Mouse (Mus musculus) embryonic facial prominence, embryonic 13.5 days (tissue): ENCODE results near the gene Kalrn. TPM values are rescaled to one million over a fixed set of nuclear protein-coding genes. Genes with fewer than 3 reads are reported as not detected.

ENCODE experiments used
- ATAC-seq: fragments of 200-750 bp; cut with Nextera tagmentation; 2 replicates; pipeline ENCODE4 v1.8.0; 2017; ENCODE audit warnings: low read depth; ENCODE audit not compliant: insufficient number of reproducible peaks, insufficient read depth, low FRiP score, low TSS enrichment
- H3K27ac ChIP-seq: fragments of 300-500 bp; sonication (generic); 2 replicates; pipeline ENCODE4 v1.5.1; 2015; ENCODE audit warnings: moderate library complexity, mild to moderate bottlenecking, inconsistent platforms
- H3K27me3 ChIP-seq: fragments of 300-500 bp; sonication (generic); 2 replicates; pipeline ENCODE4 v1.6.1; 2015; ENCODE audit warnings: mild to moderate bottlenecking, inconsistent platforms
- H3K36me3 ChIP-seq: fragments of 300-500 bp; sonication (generic); 2 replicates; pipeline ENCODE4 v1.6.1; 2015; ENCODE audit warnings: mild to moderate bottlenecking, inconsistent platforms
- H3K4me1 ChIP-seq: fragments of 300-500 bp; sonication (generic); 2 replicates; pipeline ENCODE4 v1.6.1; 2015; ENCODE audit warnings: inconsistent platforms
- H3K4me2 ChIP-seq: fragments of 300-500 bp; sonication (generic); 2 replicates; pipeline ENCODE4 v1.6.1; 2015; ENCODE audit warnings: moderate library complexity, mild to moderate bottlenecking, inconsistent platforms
- H3K4me3 ChIP-seq: fragments of 300-500 bp; sonication (generic); 2 replicates; pipeline ENCODE4 v1.5.1; 2015; ENCODE audit warnings: mild to moderate bottlenecking, inconsistent platforms
- H3K9ac ChIP-seq: fragments of 300-500 bp; sonication (generic); 2 replicates; pipeline ENCODE4 v1.6.1; 2015; ENCODE audit warnings: mild to moderate bottlenecking, inconsistent platforms
- H3K9me3 ChIP-seq: fragments of 300-500 bp; sonication (generic); 2 replicates; pipeline ENCODE4 v1.6.1; 2016; ENCODE audit warnings: inconsistent platforms
- WGBS: fragments of 180-500 bp; shearing (Covaris S2); methylation state at CpG from one replicate; pipeline ENCODE4 v1.1.7; 2015; ENCODE audit warnings: mixed read lengths; 5-methylcytosine and 5-hydroxymethylcytosine counted together
- polyA plus RNA-seq: library from polyadenylated mRNA; unstranded; fragments of >200 nt; fragmentation: Nextera tagmentation; extraction: Ambion mirVana; gene quantifications from 2 replicates; pipeline ENCODE4 v1.2.1, GENCODE M21; 2015

Gene Kalrn
- polyA plus RNA-seq, result 18.3 and 20.1 TPM in 2 replicates

GRCm38 (mm10) chr16:34573151-34573802 lies at the start of gene Kalrn:
Kalrn (minus strand) TSS chr16:34573532.
- Histone ChIP-seq H3K36me3 (no peaks in the 10 kb centered on the region), H3K27ac (peak within 1 kb of the TSS; percentile 94), H3K4me1 (peaks cover 19% of the 10 kb centered on the region), H3K9me3 (no peaks in the 10 kb centered on the region), H3K4me2 (peak within 1 kb of the TSS; percentile 83), H3K4me3 (peak within 1 kb of the TSS; percentile 90), H3K27me3 (no peaks in the 10 kb centered on the region), H3K9ac (peak within 1 kb of the TSS; percentile 91)
- under 1% methylated on average over 39 of the region's 84 CpGs for WGBS
- peak; percentile 86 for ATAC-seq

- Histone ChIP-seq H3K4me2 (no peak overlapping the region), H3K36me3 (no peaks in the 10 kb centered on the region), H3K9me3 (0 out of 2 replicates have a peak, but pooled peaks cover 2% of the 10 kb centered on the region), H3K27ac (no peak overlapping the region), H3K4me3 (no peak overlapping the region), H3K4me1 (no peaks in the 10 kb centered on the region), H3K27me3 (no peaks in the 10 kb centered on the region), H3K9ac (no peak overlapping the region)
- WGBS, result 71% methylated on average over 2 of the region's 2 CpGs
- ATAC-seq, result no peak
Measured at GRCm38 (mm10) chr16:34614021-34614420, 40.7 kb upstream of the Kalrn start.

GRCm38 (mm10) chr16:34610137-34610536 lies 36.8 kb upstream of the Kalrn start:
- WGBS, result 75% methylated on average over 1 of the region's 1 CpGs
- Histone ChIP-seq H3K27me3 (no peaks in the 10 kb centered on the region), H3K4me3 (no peak overlapping the region), H3K4me2 (no peak overlapping the region), H3K27ac (no peak overlapping the region), H3K4me1 (no peaks in the 10 kb centered on the region), H3K36me3 (no peaks in the 10 kb centered on the region), H3K9ac (no peak overlapping the region), H3K9me3 (no peaks in the 10 kb centered on the region)
- ATAC-seq, result no peak

- WGBS, result 29% methylated on average over 3 of the region's 3 CpGs
Measured at GRCm38 (mm10) chr16:34605679-34606078, 32.3 kb upstream of the Kalrn start.

GRCm38 (mm10) chr16:34603854-34604253 lies 30.5 kb upstream of the Kalrn start:
- Histone ChIP-seq H3K4me2 (no peak overlapping the region), H3K36me3 (no peaks in the 10 kb centered on the region), H3K27me3 (no peaks in the 10 kb centered on the region), H3K4me1 (0 out of 2 replicates have a peak, but pooled peaks cover 4% of the 10 kb centered on the region), H3K9ac (no peak overlapping the region), H3K4me3 (no peak overlapping the region), H3K9me3 (0 out of 2 replicates have a peak, but pooled peaks cover 3% of the 10 kb centered on the region), H3K27ac (no peak overlapping the region)
- 53% methylated on average over 6 of the region's 6 CpGs for WGBS
- ATAC-seq, result no peak

More at GRCm38 (mm10) chr16:34605679-34606078, 32.3 kb upstream of the Kalrn start:
- Histone ChIP-seq H3K27me3 (no peaks in the 10 kb centered on the region), H3K4me3 (no peak overlapping the region), H3K27ac (no peak overlapping the region), H3K9ac (no peak overlapping the region), H3K4me1 (0 out of 2 replicates have a peak, but pooled peaks cover 4% of the 10 kb centered on the region), H3K9me3 (no peaks in the 10 kb centered on the region), H3K4me2 (no peak overlapping the region), H3K36me3 (no peaks in the 10 kb centered on the region)
- no peak for ATAC-seq

GRCm38 (mm10) chr16:34603076-34603475 lies 29.7 kb upstream of the Kalrn start:
- ATAC-seq, result no peak
- Histone ChIP-seq H3K9ac (no peak overlapping the region), H3K27ac (no peak overlapping the region), H3K4me3 (no peak overlapping the region), H3K36me3 (no peaks in the 10 kb centered on the region), H3K27me3 (no peaks in the 10 kb centered on the region), H3K4me2 (no peak overlapping the region), H3K4me1 (0 out of 2 replicates have a peak, but pooled peaks cover 4% of the 10 kb centered on the region), H3K9me3 (0 out of 2 replicates have a peak, but pooled peaks cover 3% of the 10 kb centered on the region)
- 68% methylated on average over 4 of the region's 4 CpGs for WGBS

GRCm38 (mm10) chr16:34601954-34602353 lies 28.6 kb upstream of the Kalrn start:
- H3K9ac ChIP-seq, result no peak overlapping the region
- 0 out of 2 replicates have a peak, but pooled peaks cover 3% of the 10 kb centered on the region for H3K9me3 ChIP-seq
- H3K27me3 ChIP-seq, result no peaks in the 10 kb centered on the region
- no peak for ATAC-seq
- 38% methylated on average over 4 of the region's 4 CpGs for WGBS
- H3K4me3 ChIP-seq, result no peak overlapping the region
- 0 out of 2 replicates have a peak, but pooled peaks cover 4% of the 10 kb centered on the region for H3K4me1 ChIP-seq
- no peak overlapping the region for H3K27ac ChIP-seq
- no peaks in the 10 kb centered on the region for H3K36me3 ChIP-seq
- no peak overlapping the region for H3K4me2 ChIP-seq

GRCm38 (mm10) chr16:34595294-34595693 lies 22.0 kb upstream of the Kalrn start:
- no peaks in the 10 kb centered on the region for H3K27me3 ChIP-seq
- no peak for ATAC-seq
- 27% methylated on average over 3 of the region's 3 CpGs for WGBS
- no peak overlapping the region for H3K4me3 ChIP-seq
- H3K9me3 ChIP-seq, result 0 out of 2 replicates have a peak, but pooled peaks cover 3% of the 10 kb centered on the region
- H3K27ac ChIP-seq, result no peak overlapping the region
- no peaks in the 10 kb centered on the region for H3K36me3 ChIP-seq
- H3K4me2 ChIP-seq, result no peak overlapping the region
- H3K4me1 ChIP-seq, result no peaks in the 10 kb centered on the region
- no peak overlapping the region for H3K9ac ChIP-seq

GRCm38 (mm10) chr16:34594597-34595262 lies 21.4 kb upstream of the Kalrn start:
- Histone ChIP-seq H3K9ac (no peak overlapping the region), H3K4me2 (no peak overlapping the region), H3K27me3 (no peaks in the 10 kb centered on the region), H3K36me3 (no peaks in the 10 kb centered on the region), H3K4me1 (no peaks in the 10 kb centered on the region), H3K4me3 (no peak overlapping the region), H3K9me3 (no peaks in the 10 kb centered on the region), H3K27ac (no peak overlapping the region)
- 66% methylated on average over 8 of the region's 8 CpGs for WGBS
- ATAC-seq, result no peak

GRCm38 (mm10) chr16:34592696-34593095 lies 19.4 kb upstream of the Kalrn start:
- no peaks in the 10 kb centered on the region for H3K27me3 ChIP-seq
- no peak overlapping the region for H3K27ac ChIP-seq

GRCm38 (mm10) chr16:34591934-34592333 lies 18.6 kb upstream of the Kalrn start:
- no peak overlapping the region for H3K9ac ChIP-seq

More at GRCm38 (mm10) chr16:34592696-34593095, 19.4 kb upstream of the Kalrn start:
- H3K36me3 ChIP-seq, result no peaks in the 10 kb centered on the region
- no peak for ATAC-seq
- WGBS, result 74% methylated on average over 2 of the region's 2 CpGs
- H3K4me1 ChIP-seq, result no peaks in the 10 kb centered on the region
- H3K9ac ChIP-seq, result no peak overlapping the region
- H3K4me3 ChIP-seq, result no peak overlapping the region
- H3K4me2 ChIP-seq, result no peak overlapping the region
- no peaks in the 10 kb centered on the region for H3K9me3 ChIP-seq

More at GRCm38 (mm10) chr16:34591934-34592333, 18.6 kb upstream of the Kalrn start:
- ATAC-seq, result no peak
- no peaks in the 10 kb centered on the region for H3K27me3 ChIP-seq
- no peak overlapping the region for H3K4me3 ChIP-seq
- 90% methylated on average over 1 of the region's 1 CpGs for WGBS
- no peaks in the 10 kb centered on the region for H3K36me3 ChIP-seq
- H3K4me2 ChIP-seq, result no peak overlapping the region
- H3K4me1 ChIP-seq, result no peaks in the 10 kb centered on the region
- no peak overlapping the region for H3K27ac ChIP-seq
- no peaks in the 10 kb centered on the region for H3K9me3 ChIP-seq
